Mouse (Mus musculus) stomach, embryonic 16.5 days (tissue): ENCODE results near the gene Eif4g3. TPM values are rescaled to one million over a fixed set of nuclear protein-coding genes. Genes with fewer than 3 reads are reported as not detected.
"Not testable (repeated sequence)": the region's sequence is repeated elsewhere in the genome, so short reads cannot be mapped to it uniquely, and the experiment has no call there.

ENCODE experiments used
- ATAC-seq: fragments of 200-750 bp; cut with Nextera tagmentation; 2 replicates; pipeline ENCODE4 v1.8.0; 2017; ENCODE audit warnings: moderate number of reproducible peaks, moderate TSS enrichment; ENCODE audit not compliant: insufficient read depth, low FRiP score
- H3K27ac ChIP-seq: fragments of 300-500 bp; sonication (generic); 2 replicates; pipeline ENCODE4 v1.5.1; 2014; ENCODE audit warnings: low read length
- H3K27me3 ChIP-seq: fragments of 300-500 bp; sonication (generic); 2 replicates; pipeline ENCODE4 v1.6.1; 2014; ENCODE audit warnings: low read length, control low read depth, mixed read lengths; ENCODE audit not compliant: control insufficient read depth, insufficient read depth
- H3K36me3 ChIP-seq: fragments of 300-500 bp; sonication (generic); 2 replicates; pipeline ENCODE4 v1.6.1; 2014; ENCODE audit warnings: low read length; ENCODE audit not compliant: control insufficient read depth, insufficient read depth
- H3K4me1 ChIP-seq: fragments of 300-500 bp; sonication (generic); 2 replicates; pipeline ENCODE4 v1.6.1; 2014; ENCODE audit warnings: low read length, control low read depth, mixed read lengths; ENCODE audit not compliant: control insufficient read depth, insufficient read depth
- H3K4me2 ChIP-seq: fragments of 300-500 bp; sonication (generic); 2 replicates; pipeline ENCODE4 v1.6.1; 2014; ENCODE audit warnings: low read depth, low read length, mixed read lengths
- H3K4me3 ChIP-seq: fragments of 300-500 bp; sonication (generic); replicated peaks from 2 replicates; pipeline ENCODE4 v1.5.1; 2014; ENCODE audit warnings: mild to moderate bottlenecking, low read length
- H3K9ac ChIP-seq: fragments of 300-500 bp; sonication (generic); 2 replicates; pipeline ENCODE4 v1.6.1; 2014; ENCODE audit warnings: low read length
- H3K9me3 ChIP-seq: fragments of 300-500 bp; sonication (generic); replicated peaks from 2 replicates; pipeline ENCODE4 v1.6.1; 2016; ENCODE audit warnings: low read length, control low read depth; ENCODE audit not compliant: control insufficient read depth
- WGBS: fragments of 180-500 bp; shearing (Covaris S2); extraction: QIAGEN DNeasy Blood & Tissue Kit; methylation state at CpG from one replicate; pipeline ENCODE4 v1.1.7; 2014; 5-methylcytosine and 5-hydroxymethylcytosine counted together
- polyA plus RNA-seq: library from polyadenylated mRNA; unstranded; fragments of >200 nt; fragmentation: Nextera tagmentation; extraction: Ambion mirVana; gene quantifications from 2 replicates; pipeline ENCODE4 v1.2.1, GENCODE M21; 2015

The Eif4g3 gene
- polyA plus RNA-seq, 1 experiment from 2014 or later, result 24.8 TPM

DNA sequence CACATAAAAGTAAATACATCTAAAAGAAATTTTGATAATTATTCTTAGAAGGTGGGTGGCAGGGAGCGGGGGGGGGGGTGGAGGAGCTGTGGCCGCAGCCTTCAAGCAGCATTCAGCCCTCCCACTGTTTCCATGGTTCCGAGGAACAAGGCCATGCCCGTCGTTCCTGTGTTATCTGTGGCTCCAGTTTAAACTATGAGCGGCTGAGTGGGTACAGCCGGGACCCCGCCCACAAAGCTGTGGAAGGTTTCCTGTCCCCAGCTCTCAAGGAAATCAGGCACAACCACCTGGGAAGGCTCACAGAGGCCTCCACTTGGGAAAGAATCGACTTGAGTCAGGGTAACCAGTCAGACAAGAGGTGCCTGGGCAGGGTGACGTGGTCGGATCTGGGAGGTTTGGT is 32.1 kb upstream of the Eif4g3 start:
- H3K4me2 ChIP-seq, result no peak overlapping the region
- no peaks in the 10 kb centered on the region for H3K4me1 ChIP-seq
- H3K27me3 ChIP-seq, result no peaks in the 10 kb centered on the region
- ATAC-seq, result peak; percentile 71; the same call in 1 of the 2 replicates
- H3K4me3 ChIP-seq, result no peak overlapping the region
- H3K9ac ChIP-seq, result no peak overlapping the region
- peaks cover 30% of the 10 kb centered on the region for H3K36me3 ChIP-seq
- 60% methylated on average over 11 of the region's 11 CpGs for WGBS
- H3K27ac ChIP-seq, result 0 out of 2 replicates have a peak overlapping the region, but pooled peaks have one; percentile 18
- H3K9me3 ChIP-seq, result peaks cover 5% of the 10 kb centered on the region

DNA sequence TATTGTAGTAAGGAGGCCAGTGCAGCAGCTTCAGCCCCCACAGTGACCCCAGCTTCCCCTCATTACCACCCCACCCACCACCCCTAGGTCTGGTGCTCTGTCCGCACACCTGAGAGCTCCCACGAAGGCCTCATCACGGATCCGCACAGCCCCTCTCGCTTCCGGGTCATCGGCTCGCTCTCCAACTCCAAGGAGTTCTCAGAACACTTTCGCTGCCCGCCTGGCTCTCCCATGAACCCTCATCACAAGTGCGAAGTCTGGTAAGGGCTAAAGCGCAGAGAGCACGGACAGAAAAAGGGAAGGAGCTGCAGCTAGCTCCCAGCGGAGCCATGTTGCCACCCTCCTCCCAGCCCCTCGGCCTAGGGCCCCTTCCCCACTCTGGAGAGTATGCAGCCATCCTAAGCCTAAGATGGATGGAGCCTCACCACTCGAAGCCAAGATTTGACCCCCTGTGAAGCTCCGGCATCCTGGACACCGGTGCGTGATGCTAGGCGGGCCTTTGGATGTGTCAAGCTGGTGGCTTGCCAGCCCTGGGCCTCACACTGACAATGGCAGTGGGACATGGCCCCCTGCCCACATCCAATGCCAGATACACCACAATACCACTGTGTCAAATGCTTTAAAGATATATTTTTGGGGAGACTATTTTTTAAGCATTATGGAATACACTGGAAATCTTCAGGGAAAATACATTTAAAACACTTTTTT is 30.0 kb upstream of the Eif4g3 start:
- peaks cover 30% of the 10 kb centered on the region for H3K36me3 ChIP-seq
- no peak for ATAC-seq
- WGBS, result 92% methylated on average over 20 of the region's 20 CpGs

DNA sequence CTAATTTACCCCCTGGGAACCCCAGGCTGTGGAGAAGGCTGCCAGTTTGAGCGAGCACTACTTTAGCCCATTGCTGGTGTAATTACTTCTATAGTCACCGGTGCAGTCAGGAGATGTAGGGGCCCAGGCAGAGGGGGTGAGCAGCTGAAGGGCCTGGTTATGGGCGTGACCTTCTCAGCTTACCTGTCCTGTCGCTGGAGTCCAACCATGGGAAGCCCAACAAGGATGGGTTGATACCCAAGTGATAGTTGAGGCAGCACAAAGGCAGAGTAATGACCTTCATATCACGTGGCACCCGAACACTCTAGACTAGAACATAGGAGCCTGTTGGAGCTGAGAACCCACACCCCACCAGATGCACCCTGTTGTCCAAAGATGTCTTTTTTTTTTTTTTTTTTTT is 29.4 kb upstream of the Eif4g3 start:
- Histone ChIP-seq H3K4me1 (no peaks in the 10 kb centered on the region), H3K4me3 (no peak overlapping the region), H3K9ac (no peak overlapping the region), H3K27me3 (no peaks in the 10 kb centered on the region), H3K9me3 (peaks cover 5% of the 10 kb centered on the region), H3K27ac (no peak overlapping the region), H3K4me2 (no peak overlapping the region), H3K36me3 (peaks cover 30% of the 10 kb centered on the region)
- no peak for ATAC-seq
- 85% methylated on average over 6 of the region's 6 CpGs for WGBS

More for the DNA sequence above, 30.0 kb upstream of the Eif4g3 start:
- no peak overlapping the region for H3K27ac ChIP-seq
- no peak overlapping the region for H3K4me3 ChIP-seq
- no peaks in the 10 kb centered on the region for H3K4me1 ChIP-seq
- no peak overlapping the region for H3K9ac ChIP-seq
- H3K4me2 ChIP-seq, result no peak overlapping the region
- peaks cover 5% of the 10 kb centered on the region for H3K9me3 ChIP-seq
- H3K27me3 ChIP-seq, result no peaks in the 10 kb centered on the region

DNA sequence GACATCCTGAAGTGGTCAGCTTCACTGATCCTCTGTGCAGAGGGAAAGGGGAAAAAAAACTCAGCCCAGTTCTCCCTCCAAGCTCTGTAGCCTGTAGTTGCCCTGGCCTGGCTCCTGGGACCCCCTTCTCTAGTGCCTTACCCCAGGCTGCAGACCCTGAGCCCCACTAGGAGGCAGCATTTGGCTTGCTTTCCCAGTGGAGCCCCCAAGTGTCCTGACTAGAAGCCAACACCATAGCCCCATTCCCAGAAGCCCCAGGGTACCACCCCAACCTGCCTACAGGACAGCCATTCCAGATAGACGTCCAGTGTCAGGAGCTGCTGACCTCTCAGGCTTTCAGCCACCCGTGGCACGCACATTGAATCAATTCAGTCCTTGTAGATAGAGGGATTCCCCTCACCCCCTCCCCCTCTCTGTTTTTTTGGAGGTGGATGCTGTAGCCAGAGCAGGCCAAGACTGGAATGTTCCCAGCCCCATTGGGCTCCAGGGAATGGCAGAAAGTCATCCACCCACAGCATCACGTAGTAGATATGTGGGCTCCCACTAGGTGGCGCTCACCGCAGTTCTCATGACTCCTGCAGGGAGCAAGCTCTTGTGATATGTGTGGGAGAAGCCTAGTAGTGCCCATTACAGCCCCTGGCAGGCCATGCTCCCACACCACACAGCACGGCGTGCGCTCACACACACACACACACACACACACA is 28.8 kb upstream of the Eif4g3 start:
- Histone ChIP-seq H3K4me2 (no peak overlapping the region), H3K4me1 (no peaks in the 10 kb centered on the region), H3K9me3 (peaks cover 5% of the 10 kb centered on the region), H3K27me3 (no peaks in the 10 kb centered on the region), H3K36me3 (peaks cover 26% of the 10 kb centered on the region), H3K9ac (no peak overlapping the region), H3K4me3 (no peak overlapping the region), H3K27ac (no peak overlapping the region)
- WGBS, result 71% methylated on average over 9 of the region's 9 CpGs
- no peak for ATAC-seq

DNA sequence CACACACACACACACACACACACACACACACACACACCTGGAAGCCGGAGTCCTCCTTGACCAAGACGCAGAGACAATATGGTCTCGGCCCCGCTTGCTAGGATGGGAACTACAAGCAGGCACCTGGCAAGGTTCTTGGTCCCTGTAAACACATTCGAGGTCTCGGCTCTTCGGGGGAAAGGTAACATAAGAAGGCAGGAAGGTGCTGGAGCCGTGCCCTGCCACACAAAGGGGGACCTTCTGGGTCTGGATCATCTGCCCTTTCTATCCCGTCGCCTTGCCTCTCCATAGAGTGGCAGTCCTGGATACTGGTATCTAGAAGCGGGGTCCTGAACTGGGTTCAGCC is 28.3 kb upstream of the Eif4g3 start:
- Histone ChIP-seq H3K27me3 (no peaks in the 10 kb centered on the region), H3K9ac (no peak overlapping the region), H3K9me3 (peaks cover 4% of the 10 kb centered on the region), H3K4me1 (no peaks in the 10 kb centered on the region), H3K36me3 (peaks cover 20% of the 10 kb centered on the region), H3K27ac (no peak overlapping the region), H3K4me3 (no peak overlapping the region), H3K4me2 (no peak overlapping the region)
- ATAC-seq, result no peak
- WGBS, result 93% methylated on average over 11 of the region's 11 CpGs

DNA sequence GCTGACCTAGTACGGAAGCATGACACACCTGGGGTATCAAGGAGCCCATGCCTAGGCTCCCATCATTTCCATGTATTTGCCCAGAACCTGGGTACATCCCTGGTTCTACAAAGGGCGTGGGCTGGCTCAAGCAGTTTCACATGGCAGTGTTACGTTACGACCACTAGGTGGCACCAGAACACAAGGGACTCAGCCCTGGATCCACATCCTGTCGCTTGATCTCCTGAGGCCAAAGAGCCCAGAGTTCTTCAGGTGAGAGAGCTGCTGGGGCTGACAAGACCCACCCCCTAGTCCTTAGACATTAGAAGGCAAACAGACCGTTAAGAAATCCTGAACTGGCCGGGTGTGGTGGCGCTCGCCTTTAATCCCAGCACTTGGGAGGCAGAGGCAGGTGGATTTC is 24.6 kb upstream of the Eif4g3 start:
- Histone ChIP-seq H3K27ac (no peak overlapping the region), H3K4me2 (no peak overlapping the region), H3K9me3 (no peaks in the 10 kb centered on the region), H3K4me1 (no peaks in the 10 kb centered on the region), H3K27me3 (no peaks in the 10 kb centered on the region), H3K4me3 (no peak overlapping the region), H3K9ac (no peak overlapping the region), H3K36me3 (0 out of 2 replicates have a peak, but pooled peaks cover 3% of the 10 kb centered on the region)
- peak; percentile 63; the same call in 1 of the 2 replicates for ATAC-seq
- 8% methylated on average over 9 of the region's 9 CpGs for WGBS

DNA sequence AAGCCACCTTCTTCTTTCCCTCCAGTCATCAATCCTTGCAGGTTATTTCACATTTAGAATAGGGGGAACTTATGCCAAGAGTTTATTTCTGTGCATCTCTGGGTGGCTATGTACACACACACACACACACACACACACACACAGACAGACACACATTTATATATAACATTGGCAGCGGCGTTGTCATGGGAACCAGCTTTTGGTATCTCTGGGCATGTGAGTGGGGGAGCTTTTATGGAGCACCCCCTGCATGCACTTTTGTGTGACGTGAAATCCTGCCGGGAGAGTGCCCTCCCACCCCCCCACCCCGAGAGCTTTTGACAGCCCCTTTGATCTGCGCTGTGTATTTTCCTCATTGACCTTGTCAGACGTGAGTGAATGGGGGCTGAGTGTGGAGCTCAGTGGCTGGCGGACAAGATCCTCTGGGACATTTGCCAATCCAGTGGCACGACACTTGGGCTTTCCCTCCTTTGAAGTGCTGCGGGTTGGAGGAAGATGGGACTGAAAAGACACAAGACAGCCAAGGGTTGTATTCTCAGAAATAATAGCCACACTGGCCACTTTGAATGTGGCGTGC is 22.1 kb upstream of the Eif4g3 start:
- not testable (repeated sequence) for H3K9me3 ChIP-seq, H3K27me3 ChIP-seq, H3K36me3 ChIP-seq, H3K4me1 ChIP-seq, H3K27ac ChIP-seq, H3K9ac ChIP-seq, ATAC-seq, H3K4me3 ChIP-seq, H3K4me2 ChIP-seq
- WGBS, result no CpG with 5 or more reads among the region's 11 CpGs

DNA sequence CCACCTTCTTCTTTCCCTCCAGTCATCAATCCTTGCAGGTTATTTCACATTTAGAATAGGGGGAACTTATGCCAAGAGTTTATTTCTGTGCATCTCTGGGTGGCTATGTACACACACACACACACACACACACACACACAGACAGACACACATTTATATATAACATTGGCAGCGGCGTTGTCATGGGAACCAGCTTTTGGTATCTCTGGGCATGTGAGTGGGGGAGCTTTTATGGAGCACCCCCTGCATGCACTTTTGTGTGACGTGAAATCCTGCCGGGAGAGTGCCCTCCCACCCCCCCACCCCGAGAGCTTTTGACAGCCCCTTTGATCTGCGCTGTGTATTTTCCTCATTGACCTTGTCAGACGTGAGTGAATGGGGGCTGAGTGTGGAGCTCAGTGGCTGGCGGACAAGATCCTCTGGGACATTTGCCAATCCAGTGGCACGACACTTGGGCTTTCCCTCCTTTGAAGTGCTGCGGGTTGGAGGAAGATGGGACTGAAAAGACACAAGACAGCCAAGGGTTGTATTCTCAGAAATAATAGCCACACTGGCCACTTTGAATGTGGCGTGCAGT is 17.9 kb upstream of the Eif4g3 start:
- H3K27me3 ChIP-seq, H3K36me3 ChIP-seq, H3K4me1 ChIP-seq, H3K9ac ChIP-seq, H3K4me3 ChIP-seq, H3K9me3 ChIP-seq, H3K27ac ChIP-seq, ATAC-seq, H3K4me2 ChIP-seq: not testable (repeated sequence)
- WGBS, result no CpG with 5 or more reads among the region's 11 CpGs

DNA sequence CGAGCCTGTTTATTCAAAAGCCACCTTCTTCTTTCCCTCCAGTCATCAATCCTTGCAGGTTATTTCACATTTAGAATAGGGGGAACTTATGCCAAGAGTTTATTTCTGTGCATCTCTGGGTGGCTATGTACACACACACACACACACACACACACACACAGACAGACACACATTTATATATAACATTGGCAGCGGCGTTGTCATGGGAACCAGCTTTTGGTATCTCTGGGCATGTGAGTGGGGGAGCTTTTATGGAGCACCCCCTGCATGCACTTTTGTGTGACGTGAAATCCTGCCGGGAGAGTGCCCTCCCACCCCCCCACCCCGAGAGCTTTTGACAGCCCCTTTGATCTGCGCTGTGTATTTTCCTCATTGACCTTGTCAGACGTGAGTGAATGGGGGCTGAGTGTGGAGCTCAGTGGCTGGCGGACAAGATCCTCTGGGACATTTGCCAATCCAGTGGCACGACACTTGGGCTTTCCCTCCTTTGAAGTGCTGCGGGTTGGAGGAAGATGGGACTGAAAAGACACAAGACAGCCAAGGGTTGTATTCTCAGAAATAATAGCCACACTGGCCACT is 13.7 kb upstream of the Eif4g3 start:
- not testable (repeated sequence) for H3K4me2 ChIP-seq, H3K4me3 ChIP-seq, H3K4me1 ChIP-seq, H3K36me3 ChIP-seq, H3K27ac ChIP-seq, H3K27me3 ChIP-seq, H3K9ac ChIP-seq, H3K9me3 ChIP-seq, ATAC-seq
- WGBS, result no CpG with 5 or more reads among the region's 11 CpGs
